In the genomic region with DNA sequence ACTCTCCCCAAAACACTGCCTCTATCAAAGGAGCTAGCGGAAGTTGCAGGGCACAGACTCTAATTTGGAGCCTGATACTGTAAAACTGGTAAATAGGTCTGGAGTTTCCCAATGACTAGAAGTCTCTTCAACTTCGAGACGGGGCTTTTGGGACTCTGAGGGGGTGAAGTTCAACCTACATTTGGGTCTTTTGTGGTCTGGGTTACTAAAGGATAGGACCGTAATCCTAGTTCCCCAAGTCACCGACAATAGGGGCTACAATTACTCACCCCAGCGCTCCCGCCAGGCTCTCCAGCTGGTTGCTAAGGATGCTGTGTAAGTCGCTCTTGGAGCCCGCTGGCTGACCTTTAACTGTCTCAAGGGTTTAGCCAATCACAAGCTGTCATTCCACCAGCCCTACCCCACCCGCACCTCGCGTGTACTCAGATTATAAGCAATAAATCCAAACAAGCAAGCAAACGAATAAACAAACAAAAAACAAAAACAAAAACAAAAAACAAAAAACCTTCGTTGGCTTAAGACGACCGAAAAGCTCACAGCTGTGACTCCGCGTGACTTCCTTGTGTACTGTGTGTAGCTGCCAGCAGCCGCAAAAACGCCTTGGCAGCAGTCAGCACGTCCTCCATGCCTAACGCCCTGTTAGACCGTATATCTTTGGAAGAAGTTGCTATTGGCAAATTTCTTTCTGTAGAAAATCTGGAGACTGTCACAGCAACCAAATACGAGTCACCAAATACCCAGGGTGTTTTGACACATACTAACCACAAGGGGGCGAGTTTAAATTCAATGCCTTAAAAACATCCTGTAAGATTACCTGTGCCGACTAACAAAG, we compare ENCODE assay signal across 8 mouse cellular contexts. TPM values are rescaled to one million over a fixed set of nuclear protein-coding genes. Genes with fewer than 3 reads are reported as not detected.
A peak's percentile ranks its signal among the peaks of the same experiment; 100 is the strongest.
DNase-seq lines count a peak whose midpoint lies in the region; ATAC-seq and TF ChIP-seq lines count a peak whose summit lies in the region.

Gene Tmem232 (minus strand): TSS at position 342 of the 832 bp plus-strand sequence.

- H3K27ac ChIP-seq in forebrain, postnatal 0 days (ENCODE audit: low read depth, low read length), result no peak within 1 kb of the TSS
- H3K27ac ChIP-seq in hindbrain, embryonic 11.5 days (ENCODE audit: low read depth, low read length), result no peak within 1 kb of the TSS
- no peak within 1 kb of the TSS for H3K27ac ChIP-seq in limb, embryonic 10.5 days
- no peak within 1 kb of the TSS for H3K27ac ChIP-seq in midbrain, embryonic 10.5 days (replicated peaks)

- H3K9me3 ChIP-seq in forebrain, postnatal 0 days (ENCODE audit: low read length), result no peaks in the 10 kb centered on the region
- no peaks in the 10 kb centered on the region for H3K9me3 ChIP-seq in hindbrain, embryonic 11.5 days (ENCODE audit: control insufficient read depth, low read length)
- no peaks in the 10 kb centered on the region for H3K9me3 ChIP-seq in limb, embryonic 10.5 days (replicated peaks)
- H3K9me3 ChIP-seq in midbrain, embryonic 10.5 days (replicated peaks), result no peaks in the 10 kb centered on the region

- ATAC-seq in forebrain, postnatal 0 days, result peak; percentile 94
- ATAC-seq in hindbrain, embryonic 11.5 days (ENCODE audit: low FRiP score), result peak; percentile 84

- 11% methylated on average over 26 of the region's 26 CpGs for WGBS in forebrain, postnatal 0 days
- WGBS in hindbrain, embryonic 11.5 days, result 19% methylated on average over 26 of the region's 26 CpGs
- 24% methylated on average over 26 of the region's 26 CpGs for WGBS in limb, embryonic 10.5 days
- WGBS in midbrain, embryonic 10.5 days, result 20% methylated on average over 26 of the region's 26 CpGs

- no peaks in the 10 kb centered on the region for H3K27me3 ChIP-seq in forebrain, postnatal 0 days (ENCODE audit: insufficient read depth, low read length)
- no peaks in the 10 kb centered on the region for H3K27me3 ChIP-seq in hindbrain, embryonic 11.5 days (ENCODE audit: control insufficient read depth, insufficient read depth, low read length)
- H3K27me3 ChIP-seq in limb, embryonic 10.5 days (ENCODE audit: low read depth, poor library complexity, severe bottlenecking), result 0 out of 2 replicates have a peak, but pooled peaks cover 3% of the 10 kb centered on the region
- peaks cover 11% of the 10 kb centered on the region for H3K27me3 ChIP-seq in midbrain, embryonic 10.5 days (ENCODE audit: low read depth, poor library complexity, severe bottlenecking)

- H3K4me2 ChIP-seq in forebrain, postnatal 0 days (ENCODE audit: low read depth), result peak within 1 kb of the TSS; percentile 43
- H3K4me2 ChIP-seq in hindbrain, embryonic 11.5 days (replicated peaks; ENCODE audit: low read depth, low read length), result peak within 1 kb of the TSS; percentile 38

- 0 out of 2 replicates have a peak, but pooled peaks cover 3% of the 10 kb centered on the region for H3K4me1 ChIP-seq in forebrain, postnatal 0 days (ENCODE audit: insufficient read depth)
- no peaks in the 10 kb centered on the region for H3K4me1 ChIP-seq in hindbrain, embryonic 11.5 days (replicated peaks; ENCODE audit: control insufficient read depth, insufficient read depth, low read length)
- H3K4me1 ChIP-seq in limb, embryonic 10.5 days, result no peaks in the 10 kb centered on the region
- H3K4me1 ChIP-seq in midbrain, embryonic 10.5 days, result peaks cover 5% of the 10 kb centered on the region; the same call in 1 of the 2 replicates

- H3K9ac ChIP-seq in forebrain, postnatal 0 days, result no peak within 1 kb of the TSS
- no peak within 1 kb of the TSS for H3K9ac ChIP-seq in hindbrain, embryonic 11.5 days (ENCODE audit: low read depth, low read length)

- peak; percentile 65 for TF ChIP-seq CTCF in forebrain, postnatal 0 days (IDR thresholded peaks at IDR 0.05; ENCODE audit: low read depth)

- no peaks in the 10 kb centered on the region for H3K36me3 ChIP-seq in forebrain, postnatal 0 days (ENCODE audit: insufficient read depth)
- no peaks in the 10 kb centered on the region for H3K36me3 ChIP-seq in hindbrain, embryonic 11.5 days (ENCODE audit: control insufficient read depth, insufficient read depth, low read length)
- no peaks in the 10 kb centered on the region for H3K36me3 ChIP-seq in limb, embryonic 10.5 days
- no peaks in the 10 kb centered on the region for H3K36me3 ChIP-seq in midbrain, embryonic 10.5 days

- peak within 1 kb of the TSS; percentile 22 for H3K4me3 ChIP-seq in forebrain, postnatal 0 days (ENCODE audit: low read depth, low read length)
- H3K4me3 ChIP-seq in hindbrain, embryonic 11.5 days (ENCODE audit: low read depth, low read length), result peak within 1 kb of the TSS; percentile 26
- H3K4me3 ChIP-seq in limb, embryonic 10.5 days, result peak within 1 kb of the TSS; percentile 48
- peak within 1 kb of the TSS; percentile 48 for H3K4me3 ChIP-seq in midbrain, embryonic 10.5 days

- peak; percentile 41 for DNase-seq in adrenal gland, postnatal 14 days
- DNase-seq in adrenal gland, adult 8-10 months, result no peak
- peak; percentile 30 for DNase-seq in cerebellum, adult 18-20 months
- DNase-seq in forebrain, postnatal 0 days, result peak; percentile 75
- DNase-seq in hindbrain, embryonic 11.5 days (ENCODE audit: low spot score), result peak; percentile 58
- peak; percentile 44 for DNase-seq in limb, embryonic 10.5 days (ENCODE audit: low spot score)
- DNase-seq in midbrain, embryonic 10.5 days (ENCODE audit: low spot score), result peak; percentile 58
- DNase-seq in ovary, postnatal 36 days (ENCODE audit: low spot score), result no peak

RNA-seq across cellular contexts. Expression of gene Tmem232, which starts in this region (rescaled TPM):
- total RNA-seq in adrenal gland, postnatal 14 days (2021), result not detected in 2 replicates
- not detected for total RNA-seq in adrenal gland, adult 8-10 months (2022)
- 0.57 and 0.77 TPM in 2 replicates for total RNA-seq in forebrain, postnatal 0 days (2014; rRNA removed)
- 0.79 and 1.1 TPM in 2 replicates for polyA plus RNA-seq in forebrain, postnatal 0 days (2015; fragmentation: Nextera tagmentation; extraction: Ambion mirVana)
- 0.14 and 0.29 TPM in 2 replicates for polyA plus RNA-seq in hindbrain, embryonic 11.5 days (2014; fragmentation: Nextera tagmentation; extraction: Ambion mirVana)
- polyA plus RNA-seq in limb, embryonic 10.5 days (2016; fragmentation: Nextera tagmentation; extraction: Ambion mirVana), result 0.13 and 0.16 TPM in 2 replicates
- 0.11 TPM in 1 of 2 replicates, not detected in the other for polyA plus RNA-seq in midbrain, embryonic 10.5 days (2016; fragmentation: Nextera tagmentation; extraction: Ambion mirVana)

Comparison
In these comparisons a context has a peak if more than half of its experiments do, and no peak if none do; other contexts are left out.
1. Peak in DNase-seq in adrenal gland, postnatal 14 days; RNA of the gene not detected or under 1 TPM.
2. Peak in DNase-seq, ATAC-seq, H3K4me3 ChIP-seq and H3K4me2 ChIP-seq in hindbrain, embryonic 11.5 days; RNA of the gene not detected or under 1 TPM.
3. Peak in DNase-seq and H3K4me3 ChIP-seq in limb, embryonic 10.5 days; RNA of the gene not detected or under 1 TPM.
4. Peak in DNase-seq and H3K4me3 ChIP-seq in midbrain, embryonic 10.5 days; RNA of the gene not detected or under 1 TPM.
5. DNase-seq: peak in cerebellum, adult 18-20 months (2 of 2) and forebrain, postnatal 0 days (single experiment); none in adrenal gland, adult 8-10 months (single experiment) and ovary, postnatal 36 days (single experiment).
6. Peak in every context shown above with its lines, with median percentiles within 50 percentile points of each other: H3K4me3 ChIP-seq.